Comparison of ENCODE assay signal across 1 mouse cellular context in genomic region chr4:40823664-40824063, GRCm38 (mm10).
TF ChIP-seq lines count a peak whose summit lies in the region.

No protein-coding gene starts in this region.

TF ChIP-seq in CH12.LX, 34 proteins besides CTCF, POLR2A, EP300 and RAD21 (continued from another document):
- peak; percentile 94 for TF ChIP-seq ETS1 (conservative IDR thresholded peaks at IDR 0.05; ENCODE audit: low read depth, low read length)
- no peak for TF ChIP-seq ZMIZ1 (IDR thresholded peaks at IDR 0.05; ENCODE audit: low read depth, low read length)
- TF ChIP-seq IRF4 (IDR thresholded peaks at IDR 0.05; ENCODE audit: low read depth, low read length): peak; percentile 85; the same call in 1 of the 2 replicates
- peak; percentile 69 for TF ChIP-seq MAZ (IDR thresholded peaks at IDR 0.05; ENCODE audit: low read depth, low read length)
- TF ChIP-seq ZNF384 (IDR thresholded peaks at IDR 0.05; ENCODE audit: low read depth, low read length): no peak
- no peak for TF ChIP-seq HCFC1 (IDR thresholded peaks at IDR 0.05; ENCODE audit: low read depth, low read length)
- TF ChIP-seq MEF2A (IDR thresholded peaks at IDR 0.05; ENCODE audit: borderline replicate concordance, low read depth, low read length): peak; percentile 68; the same call in 1 of the 2 replicates
- TF ChIP-seq JUN (IDR thresholded peaks at IDR 0.05; ENCODE audit: insufficient read depth, low read depth, low read length): peak; percentile 5; the same call in 1 of the 2 replicates
- no peak for TF ChIP-seq CHD2 (IDR thresholded peaks at IDR 0.05; ENCODE audit: low read length)
- no peak for TF ChIP-seq MAFK (IDR thresholded peaks at IDR 0.05; ENCODE audit: insufficient replicate concordance, low read length)
